Mouse (Mus musculus) right cerebral cortex, postnatal 25 days (tissue): ENCODE data around the gene H2afy.

Source experiments
- DNase-seq: peaks from one replicate; pipeline ENCODE4 v3.0.0; 2022

H2afy gene

GRCm38 (mm10) chr13:56144021-56144420, 7.9 kb upstream of the H2afy start:
- no peak for DNase-seq

GRCm38 (mm10) chr13:56143151-56143513, 7.0 kb upstream of the H2afy start:
- DNase-seq: no peak

GRCm38 (mm10) chr13:56142382-56143150, 6.4 kb upstream of the H2afy start:
- no peak for DNase-seq

- no peak for DNase-seq
Measured at GRCm38 (mm10) chr13:56139167-56139751, 3.1 kb upstream of the H2afy start.

GRCm38 (mm10) chr13:56135231-56136052, 719 bp downstream of the H2afy start:
- DNase-seq: peak; percentile 91

GRCm38 (mm10) chr13:56134631-56135181, 1.5 kb downstream of the H2afy start:
- DNase-seq: peak; percentile 28

- no peak for DNase-seq
Measured at GRCm38 (mm10) chr13:56134031-56134430, 2.1 kb downstream of the H2afy start.

GRCm38 (mm10) chr13:56132941-56133340, 3.2 kb downstream of the H2afy start:
- DNase-seq: no peak

GRCm38 (mm10) chr13:56132326-56132936, 3.7 kb downstream of the H2afy start:
- DNase-seq: no peak

GRCm38 (mm10) chr13:56130544-56130943, 5.6 kb downstream of the H2afy start:
- DNase-seq: no peak

- no peak for DNase-seq
Measured at GRCm38 (mm10) chr13:56129578-56129977, 6.6 kb downstream of the H2afy start.

GRCm38 (mm10) chr13:56129014-56129413, 7.1 kb downstream of the H2afy start:
- no peak for DNase-seq

GRCm38 (mm10) chr13:56125632-56126031, 10.5 kb downstream of the H2afy start:
- DNase-seq: no peak

GRCm38 (mm10) chr13:56123075-56123474, 13.1 kb downstream of the H2afy start:
- no peak for DNase-seq

- DNase-seq: no peak
Measured at GRCm38 (mm10) chr13:56117991-56118765, 18.0 kb downstream of the H2afy start.

GRCm38 (mm10) chr13:56115906-56116305, 20.3 kb downstream of the H2afy start:
- no peak for DNase-seq

GRCm38 (mm10) chr13:56115386-56115785, 20.8 kb downstream of the H2afy start:
- no peak for DNase-seq

GRCm38 (mm10) chr13:56113431-56114248, 22.5 kb downstream of the H2afy start:
- DNase-seq: peak; percentile 13

- peak; percentile 40 for DNase-seq
Measured at GRCm38 (mm10) chr13:56112980-56113379, 23.2 kb downstream of the H2afy start.

GRCm38 (mm10) chr13:56112496-56112895, 23.7 kb downstream of the H2afy start:
- DNase-seq: no peak

GRCm38 (mm10) chr13:56111601-56112000, 24.6 kb downstream of the H2afy start:
- DNase-seq: no peak
